Mouse (Mus musculus) hindbrain, embryonic 16.5 days (tissue): ENCODE measurements around the gene Slc30a3. TPM values are rescaled to one million over a fixed set of nuclear protein-coding genes. Genes with fewer than 3 reads are reported as not detected.

Source experiments
- ATAC-seq: fragments of 200-750 bp; cut with Nextera tagmentation; 2 replicates; pipeline ENCODE4 v1.8.0; 2017; ENCODE audit warnings: moderate TSS enrichment, moderate library complexity
- H3K27ac ChIP-seq: fragments of 300-500 bp; sonication (generic); 2 replicates; pipeline ENCODE4 v1.5.1; 2014; ENCODE audit warnings: low read depth, mild to moderate bottlenecking, control low read depth, low read length, moderate library complexity
- H3K27me3 ChIP-seq: fragments of 300-500 bp; sonication (generic); replicated peaks from 2 replicates; pipeline ENCODE4 v1.6.1; 2014; ENCODE audit warnings: low read length; ENCODE audit not compliant: control insufficient read depth, insufficient read depth
- H3K36me3 ChIP-seq: fragments of 300-500 bp; sonication (generic); 2 replicates; pipeline ENCODE4 v1.6.1; 2014; ENCODE audit warnings: mild to moderate bottlenecking, low read length, moderate library complexity, mixed read lengths; ENCODE audit not compliant: control insufficient read depth, insufficient read depth
- H3K4me1 ChIP-seq: fragments of 300-500 bp; sonication (generic); 2 replicates; pipeline ENCODE4 v1.6.1; 2014; ENCODE audit warnings: low read depth, low read length; ENCODE audit not compliant: control insufficient read depth, insufficient read depth
- H3K4me2 ChIP-seq: fragments of 300-500 bp; sonication (generic); 2 replicates; pipeline ENCODE4 v1.6.1; 2014; ENCODE audit warnings: mild to moderate bottlenecking, low read length, control low read depth, moderate library complexity
- H3K4me3 ChIP-seq: fragments of 300-500 bp; sonication (generic); 2 replicates; pipeline ENCODE4 v1.5.1; 2014; ENCODE audit warnings: mild to moderate bottlenecking, low read length, control low read depth, moderate library complexity
- H3K9ac ChIP-seq: fragments of 300-500 bp; sonication (generic); 2 replicates; pipeline ENCODE4 v1.6.1; 2014; ENCODE audit warnings: low read depth, mild to moderate bottlenecking, control low read depth, low read length, moderate library complexity
- H3K9me3 ChIP-seq: fragments of 300-500 bp; sonication (generic); 2 replicates; pipeline ENCODE4 v1.6.1; 2014; ENCODE audit warnings: mild to moderate bottlenecking, low read length, moderate library complexity; ENCODE audit not compliant: control insufficient read depth
- WGBS: fragments of 180-500 bp; shearing (Covaris S2); extraction: QIAGEN DNeasy Blood & Tissue Kit; methylation state at CpG from one replicate; pipeline ENCODE4 v1.1.7; 2014; 5-methylcytosine and 5-hydroxymethylcytosine counted together
- polyA plus RNA-seq: library from polyadenylated mRNA; unstranded; fragments of >200 nt; fragmentation: Nextera tagmentation; extraction: Ambion mirVana; gene quantifications from 2 replicates; pipeline ENCODE4 v1.2.1, GENCODE M21; 2015

Gene Slc30a3
- polyA plus RNA-seq, 1 experiment from 2014 or later = 52.7 TPM

DNA sequence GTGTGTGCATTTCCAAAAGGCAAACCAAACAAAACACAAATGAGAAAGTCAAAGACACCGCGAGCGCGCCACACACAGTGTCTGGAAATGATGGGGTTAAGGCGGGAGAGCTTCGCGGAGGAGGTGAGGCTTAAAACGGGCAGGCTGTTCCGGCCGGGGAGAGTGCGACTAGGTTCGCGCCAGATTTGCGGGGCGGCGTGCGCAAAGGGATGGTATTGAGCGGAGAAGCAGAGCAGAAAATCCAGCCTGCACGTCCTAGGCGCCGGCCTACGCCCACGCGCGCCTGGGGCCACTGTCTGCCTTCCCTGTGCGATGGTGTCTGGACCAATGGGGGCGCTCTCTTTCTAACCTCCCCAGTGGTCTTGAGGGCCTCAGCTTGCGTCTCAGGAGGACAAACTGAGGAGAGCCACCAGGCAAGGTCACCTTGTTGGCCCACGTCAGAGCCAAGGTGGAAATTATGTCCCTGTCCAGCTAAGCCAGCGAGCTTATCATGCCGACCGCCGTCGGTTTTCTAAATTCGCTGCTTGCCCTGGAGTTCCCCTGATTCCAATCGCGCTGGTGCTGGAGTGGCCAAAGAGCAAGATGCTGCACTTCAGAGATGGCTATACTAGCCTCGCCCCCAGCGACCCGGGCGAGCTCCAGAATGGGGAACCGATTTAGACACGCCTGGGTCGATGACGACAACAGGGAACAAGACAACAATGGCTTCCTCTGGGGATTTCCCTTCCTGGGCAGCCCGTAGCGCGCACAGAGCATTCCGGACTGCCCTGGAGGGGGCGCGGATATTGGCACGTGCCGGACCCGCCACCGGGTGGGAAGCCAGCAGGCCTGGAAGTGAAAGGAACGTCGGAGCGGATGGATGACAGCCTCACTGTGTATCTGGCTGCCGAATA lies 13.0 kb downstream of the Slc30a3 start:
- Histone ChIP-seq H3K4me1 (peaks cover 24% of the 10 kb centered on the region), H3K4me3 (peak overlapping the region; percentile 50), H3K9me3 (no peaks in the 10 kb centered on the region), H3K27me3 (peaks cover 42% of the 10 kb centered on the region), H3K27ac (no peak overlapping the region), H3K36me3 (no peaks in the 10 kb centered on the region), H3K9ac (peak overlapping the region; percentile 28; the same call in 1 of the 2 replicates), H3K4me2 (peak overlapping the region; percentile 68)
- no peak for ATAC-seq
- under 1% methylated on average over 59 of the region's 59 CpGs for WGBS

DNA sequence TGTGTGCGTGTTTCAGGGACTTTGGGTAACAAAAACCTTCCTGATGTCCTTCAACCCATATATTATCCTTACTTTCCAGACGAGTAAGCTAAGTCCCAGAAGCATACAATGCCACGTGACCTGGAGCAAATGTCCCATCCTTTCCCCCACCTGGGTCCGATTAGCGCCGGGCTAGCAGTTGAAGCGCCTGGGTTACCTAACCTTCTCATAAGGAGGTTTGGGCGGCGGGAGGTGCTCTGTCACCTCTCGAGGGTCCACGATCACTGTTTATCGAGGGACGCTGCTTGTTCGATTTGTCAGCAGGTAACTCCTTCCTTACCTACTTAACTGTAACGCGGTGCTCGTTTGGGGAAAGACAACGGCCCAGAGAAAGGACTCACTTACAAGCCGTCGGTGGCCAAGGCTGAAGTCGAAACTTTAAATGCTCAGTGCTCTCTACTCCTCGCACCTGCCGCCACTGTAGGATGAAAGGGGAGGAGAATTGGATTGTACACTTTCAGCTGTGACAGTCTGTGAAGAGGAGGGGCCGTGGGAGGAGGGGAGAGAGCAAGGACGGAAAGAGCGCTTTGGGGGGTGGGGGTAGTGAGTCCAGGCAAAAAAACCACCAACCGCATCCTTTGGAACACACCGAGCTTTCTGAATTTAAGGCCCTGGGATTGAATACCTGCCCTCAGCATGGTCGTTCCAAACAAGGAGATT lies 13.8 kb downstream of the Slc30a3 start:
- Histone ChIP-seq H3K4me2 (peak overlapping the region; percentile 68), H3K9ac (peak overlapping the region; percentile 14; the same call in 1 of the 2 replicates), H3K4me1 (peaks cover 24% of the 10 kb centered on the region), H3K9me3 (no peaks in the 10 kb centered on the region), H3K27ac (no peak overlapping the region), H3K27me3 (peaks cover 39% of the 10 kb centered on the region), H3K36me3 (no peaks in the 10 kb centered on the region), H3K4me3 (peak overlapping the region; percentile 50)
- no peak for ATAC-seq
- WGBS = 2% methylated on average over 29 of the region's 29 CpGs

- ATAC-seq = peak; percentile 80
- no peak overlapping the region; the same call in 1 of the 2 replicates for H3K27ac ChIP-seq
- peaks cover 38% of the 10 kb centered on the region for H3K27me3 ChIP-seq
- no peaks in the 10 kb centered on the region for H3K36me3 ChIP-seq
- no peaks in the 10 kb centered on the region for H3K9me3 ChIP-seq
- H3K4me1 ChIP-seq = peaks cover 24% of the 10 kb centered on the region
- peak overlapping the region; percentile 50 for H3K4me3 ChIP-seq
- WGBS = under 1% methylated on average over 48 of the region's 54 CpGs
- peak overlapping the region; percentile 64 for H3K9ac ChIP-seq
- H3K4me2 ChIP-seq = peak overlapping the region; percentile 68
Observed at GRCm38 (mm10) chr5:31093151-31094041, 14.6 kb downstream of the Slc30a3 start.

- Histone ChIP-seq H3K9ac (peak overlapping the region; percentile 64), H3K4me3 (peak overlapping the region; percentile 50), H3K9me3 (no peaks in the 10 kb centered on the region), H3K4me1 (peaks cover 24% of the 10 kb centered on the region), H3K36me3 (no peaks in the 10 kb centered on the region), H3K27me3 (peaks cover 37% of the 10 kb centered on the region), H3K4me2 (peak overlapping the region; percentile 68), H3K27ac (peak overlapping the region; percentile 44)
- no peak for ATAC-seq
- WGBS = 2% methylated on average over 27 of the region's 53 CpGs
Observed at GRCm38 (mm10) chr5:31092231-31092975, 15.6 kb downstream of the Slc30a3 start.

DNA sequence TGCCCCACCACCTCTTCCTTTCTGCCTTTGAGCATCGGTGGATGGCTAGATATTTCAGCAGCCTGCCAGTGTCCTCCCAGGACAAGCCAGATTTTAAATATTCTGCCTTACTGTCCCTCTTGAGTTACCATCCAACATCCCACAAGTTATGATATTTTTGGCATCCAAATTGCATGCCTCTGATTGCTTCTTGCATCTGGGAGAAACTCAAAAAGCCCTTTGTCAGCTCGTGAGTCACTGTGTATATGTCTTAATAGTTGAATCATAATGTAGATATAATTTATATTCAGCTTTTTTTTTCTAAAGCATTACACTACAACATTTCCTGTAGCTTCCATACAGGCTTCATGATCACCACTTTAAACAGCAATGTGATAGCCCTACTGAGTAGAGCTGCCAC lies 20.9 kb downstream of the Slc30a3 start:
- Histone ChIP-seq H3K4me1 (no peaks in the 10 kb centered on the region), H3K27ac (no peak overlapping the region), H3K9ac (no peak overlapping the region), H3K9me3 (no peaks in the 10 kb centered on the region), H3K4me2 (no peak overlapping the region), H3K36me3 (no peaks in the 10 kb centered on the region), H3K27me3 (peaks cover 16% of the 10 kb centered on the region), H3K4me3 (no peak overlapping the region)
- 65% methylated on average over 2 of the region's 2 CpGs for WGBS
- ATAC-seq = no peak

DNA sequence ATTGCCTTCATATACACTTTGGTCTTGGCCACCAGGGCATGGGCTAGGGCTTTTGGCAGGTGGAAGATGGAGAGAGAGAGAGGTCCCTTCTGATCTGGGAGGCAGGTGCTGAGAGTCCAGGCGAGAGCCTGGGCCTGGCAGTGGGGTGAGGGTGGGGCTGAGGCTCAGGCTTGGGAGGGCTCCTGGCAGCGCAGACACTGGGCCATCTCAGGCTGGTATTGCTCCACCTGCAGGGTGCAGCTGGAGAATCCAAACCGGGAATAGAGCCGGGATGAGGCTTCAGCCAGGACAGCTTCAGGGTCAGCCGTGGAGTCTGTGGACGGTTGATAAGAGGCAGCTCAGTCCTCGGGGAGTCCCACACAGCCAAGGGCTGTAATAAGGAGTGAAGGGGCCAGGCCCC lies 21.4 kb downstream of the Slc30a3 start:
- Histone ChIP-seq H3K4me3 (no peak overlapping the region), H3K27ac (no peak overlapping the region), H3K4me2 (no peak overlapping the region), H3K9ac (no peak overlapping the region), H3K36me3 (no peaks in the 10 kb centered on the region), H3K27me3 (peaks cover 11% of the 10 kb centered on the region), H3K9me3 (no peaks in the 10 kb centered on the region), H3K4me1 (no peaks in the 10 kb centered on the region)
- no peak for ATAC-seq
- 35% methylated on average over 7 of the region's 7 CpGs for WGBS

GRCm38 (mm10) chr5:31083949-31084348 lies 24.1 kb downstream of the Slc30a3 start:
- Histone ChIP-seq H3K4me1 (no peaks in the 10 kb centered on the region), H3K4me3 (no peak overlapping the region), H3K36me3 (no peaks in the 10 kb centered on the region), H3K27ac (no peak overlapping the region), H3K4me2 (no peak overlapping the region), H3K27me3 (no peaks in the 10 kb centered on the region), H3K9me3 (no peaks in the 10 kb centered on the region), H3K9ac (no peak overlapping the region)
- 7% methylated on average over 8 of the region's 8 CpGs for WGBS
- peak; percentile 32 for ATAC-seq

GRCm38 (mm10) chr5:31082935-31083625 lies 25.0 kb downstream of the Slc30a3 start:
- Histone ChIP-seq H3K36me3 (peaks cover 6% of the 10 kb centered on the region; the same call in 1 of the 2 replicates), H3K9ac (0 out of 2 replicates have a peak overlapping the region, but pooled peaks have one; percentile 8), H3K4me3 (no peak overlapping the region), H3K9me3 (no peaks in the 10 kb centered on the region), H3K27ac (0 out of 2 replicates have a peak overlapping the region, but pooled peaks have one; percentile 29), H3K27me3 (no peaks in the 10 kb centered on the region), H3K4me2 (no peak overlapping the region), H3K4me1 (no peaks in the 10 kb centered on the region)
- peak; percentile 30; the same call in 1 of the 2 replicates for ATAC-seq
- WGBS = 42% methylated on average over 12 of the region's 12 CpGs
